Mouse (Mus musculus) hindbrain, embryonic 12.5 days (tissue): Measurements from ENCODE around the gene Klhl3. TPM values are rescaled to one million over a fixed set of nuclear protein-coding genes. Genes with fewer than 3 reads are reported as not detected.

ENCODE experiments used
- ATAC-seq: fragments of 200-750 bp; cut with Nextera tagmentation; 2 replicates; pipeline ENCODE4 v1.8.0; 2017; ENCODE audit warnings: moderate TSS enrichment; ENCODE audit not compliant: low FRiP score
- H3K27ac ChIP-seq: fragments of 300-500 bp; sonication (generic); 2 replicates; pipeline ENCODE4 v1.5.1; 2016; ENCODE audit warnings: mild to moderate bottlenecking
- H3K27me3 ChIP-seq: fragments of 300-500 bp; sonication (generic); 2 replicates; pipeline ENCODE4 v1.6.1; 2016; ENCODE audit warnings: mild to moderate bottlenecking
- H3K36me3 ChIP-seq: fragments of 300-500 bp; sonication (generic); 2 replicates; pipeline ENCODE4 v1.6.1; 2016; ENCODE audit warnings: mild to moderate bottlenecking
- H3K4me1 ChIP-seq: fragments of 300-500 bp; sonication (generic); 2 replicates; pipeline ENCODE4 v1.6.1; 2016
- H3K4me2 ChIP-seq: fragments of 300-500 bp; sonication (generic); replicated peaks from 2 replicates; pipeline ENCODE4 v1.6.1; 2016; ENCODE audit warnings: mild to moderate bottlenecking
- H3K4me3 ChIP-seq: fragments of 300-500 bp; sonication (generic); 2 replicates; pipeline ENCODE4 v1.5.1; 2016; ENCODE audit warnings: mild to moderate bottlenecking
- H3K9ac ChIP-seq: fragments of 300-500 bp; sonication (generic); 2 replicates; pipeline ENCODE4 v1.6.1; 2016; ENCODE audit warnings: mild to moderate bottlenecking, moderate library complexity
- H3K9me3 ChIP-seq: fragments of 300-500 bp; sonication (generic); replicated peaks from 2 replicates; pipeline ENCODE4 v1.6.1; 2016; ENCODE audit warnings: mild to moderate bottlenecking
- WGBS: fragments of 180-500 bp; shearing (Covaris S2); methylation state at CpG from one replicate; pipeline ENCODE4 v1.1.7; 2016; 5-methylcytosine and 5-hydroxymethylcytosine counted together
- polyA plus RNA-seq: library from polyadenylated mRNA; unstranded; fragments of >200 nt; fragmentation: Nextera tagmentation; extraction: Ambion mirVana; gene quantifications from 2 replicates; pipeline ENCODE4 v1.2.1, GENCODE M21; 2016

The Klhl3 gene
- polyA plus RNA-seq, 1 experiment from 2014 or later: 5.8 TPM

DNA sequence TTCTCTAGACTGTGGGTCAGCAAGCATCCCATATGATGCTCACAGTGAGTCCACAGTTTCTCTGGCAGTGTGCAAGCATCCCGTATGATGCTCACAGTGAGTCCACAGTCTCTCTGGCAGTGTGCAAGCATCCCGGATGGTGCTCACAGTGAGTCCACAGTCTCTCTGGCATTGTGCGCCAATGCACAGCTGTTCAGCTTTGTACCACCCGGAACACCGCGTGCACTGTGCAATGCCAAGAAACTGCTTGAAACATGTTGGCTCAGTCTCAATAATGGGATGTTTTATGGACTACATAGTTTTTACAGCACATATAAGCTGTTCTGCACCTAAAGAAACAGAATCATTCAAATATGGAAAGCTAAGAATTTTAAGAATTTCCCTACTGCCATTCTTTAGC, 38.9 kb downstream of the Klhl3 start:
- Histone ChIP-seq H3K9me3 (no peaks in the 10 kb centered on the region), H3K4me1 (no peaks in the 10 kb centered on the region), H3K36me3 (no peaks in the 10 kb centered on the region), H3K27me3 (no peaks in the 10 kb centered on the region), H3K4me2 (no peak overlapping the region), H3K4me3 (no peak overlapping the region), H3K9ac (no peak overlapping the region), H3K27ac (no peak overlapping the region)
- no peak for ATAC-seq
- 94% methylated on average over 6 of the region's 6 CpGs for WGBS

DNA sequence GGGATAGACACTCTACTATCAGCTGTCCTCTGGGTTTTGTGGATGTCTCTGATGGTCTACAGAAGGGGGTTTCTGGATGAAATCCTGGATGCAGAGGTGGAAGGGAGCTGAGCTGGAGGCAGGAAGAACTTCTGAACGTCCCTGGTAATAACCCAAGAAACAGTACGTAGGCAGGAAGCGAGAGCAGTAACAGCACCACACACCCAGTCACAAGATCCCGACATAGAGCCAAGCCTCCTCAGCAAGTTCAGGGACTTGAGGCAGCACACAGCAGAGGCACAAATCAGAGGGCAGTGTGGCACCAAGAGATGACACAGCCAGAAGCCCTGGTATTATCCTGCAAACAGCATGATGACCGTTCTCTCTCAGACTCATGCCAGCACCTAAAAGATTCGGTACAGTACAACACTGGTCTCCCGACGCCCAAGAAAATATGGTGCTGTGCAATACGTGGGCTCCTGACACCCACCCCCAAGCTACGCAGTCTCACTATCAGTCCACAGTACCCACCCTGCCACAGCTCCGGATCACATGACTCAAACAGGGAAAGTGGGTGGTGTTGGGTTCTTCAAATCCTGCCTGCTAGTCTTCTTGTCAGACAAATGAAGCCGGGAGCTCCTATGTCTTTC, 40.0 kb downstream of the Klhl3 start:
- no peak for ATAC-seq
- Histone ChIP-seq H3K4me3 (no peak overlapping the region), H3K27me3 (no peaks in the 10 kb centered on the region), H3K9me3 (no peaks in the 10 kb centered on the region), H3K4me1 (no peaks in the 10 kb centered on the region), H3K4me2 (no peak overlapping the region), H3K27ac (no peak overlapping the region), H3K9ac (no peak overlapping the region), H3K36me3 (no peaks in the 10 kb centered on the region)
- WGBS: 89% methylated on average over 12 of the region's 12 CpGs

DNA sequence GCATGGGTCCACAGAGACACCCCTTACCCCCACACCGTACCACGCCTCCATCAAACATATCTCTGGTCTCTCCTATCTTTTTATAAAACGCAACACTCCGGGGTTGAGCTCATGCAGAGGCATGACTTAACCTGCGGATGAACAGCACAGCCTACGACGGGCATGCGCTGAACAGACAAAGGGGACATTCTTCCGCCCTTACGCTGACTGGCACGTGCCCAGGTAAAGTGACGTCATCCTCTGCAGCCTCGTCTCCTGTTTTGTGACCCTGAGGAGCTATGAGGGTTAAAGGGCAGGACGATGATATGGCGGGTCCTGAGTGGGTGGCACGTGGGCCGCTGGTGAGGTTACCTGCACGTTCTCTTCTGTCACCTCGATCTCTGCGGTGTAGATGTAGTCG, 42.2 kb downstream of the Klhl3 start:
- no peak overlapping the region for H3K4me2 ChIP-seq
- no peak overlapping the region for H3K4me3 ChIP-seq
- 93% methylated on average over 21 of the region's 21 CpGs for WGBS
- H3K27ac ChIP-seq: no peak overlapping the region
- no peak overlapping the region for H3K9ac ChIP-seq
- peaks cover 7% of the 10 kb centered on the region; the same call in 1 of the 2 replicates for H3K4me1 ChIP-seq
- ATAC-seq: no peak
- no peaks in the 10 kb centered on the region for H3K36me3 ChIP-seq
- no peaks in the 10 kb centered on the region for H3K27me3 ChIP-seq
- no peaks in the 10 kb centered on the region for H3K9me3 ChIP-seq

DNA sequence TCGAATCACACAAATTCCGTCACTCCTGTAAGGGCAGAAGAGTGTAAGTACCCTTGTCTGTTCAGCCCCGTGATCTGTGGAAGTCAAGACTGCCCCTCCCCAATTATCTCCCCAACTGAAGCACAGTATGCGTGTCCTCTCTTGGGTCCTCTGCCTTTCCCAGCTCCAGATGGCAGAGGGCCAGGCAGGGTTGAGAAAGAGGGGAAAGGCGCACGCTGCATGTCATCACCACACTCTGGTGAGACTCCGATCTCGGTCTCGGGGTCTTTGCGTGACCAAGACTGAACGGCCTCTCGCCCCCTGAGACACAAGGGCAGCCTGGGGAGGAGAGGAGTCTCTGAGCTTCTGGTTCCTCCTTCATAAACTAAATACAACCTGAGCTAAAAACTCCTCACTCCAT, 42.9 kb downstream of the Klhl3 start:
- Histone ChIP-seq H3K4me2 (no peak overlapping the region), H3K9me3 (no peaks in the 10 kb centered on the region), H3K27ac (no peak overlapping the region), H3K4me1 (peaks cover 7% of the 10 kb centered on the region; the same call in 1 of the 2 replicates), H3K27me3 (no peaks in the 10 kb centered on the region), H3K36me3 (no peaks in the 10 kb centered on the region), H3K4me3 (no peak overlapping the region), H3K9ac (no peak overlapping the region)
- WGBS: 90% methylated on average over 12 of the region's 12 CpGs
- ATAC-seq: no peak

DNA sequence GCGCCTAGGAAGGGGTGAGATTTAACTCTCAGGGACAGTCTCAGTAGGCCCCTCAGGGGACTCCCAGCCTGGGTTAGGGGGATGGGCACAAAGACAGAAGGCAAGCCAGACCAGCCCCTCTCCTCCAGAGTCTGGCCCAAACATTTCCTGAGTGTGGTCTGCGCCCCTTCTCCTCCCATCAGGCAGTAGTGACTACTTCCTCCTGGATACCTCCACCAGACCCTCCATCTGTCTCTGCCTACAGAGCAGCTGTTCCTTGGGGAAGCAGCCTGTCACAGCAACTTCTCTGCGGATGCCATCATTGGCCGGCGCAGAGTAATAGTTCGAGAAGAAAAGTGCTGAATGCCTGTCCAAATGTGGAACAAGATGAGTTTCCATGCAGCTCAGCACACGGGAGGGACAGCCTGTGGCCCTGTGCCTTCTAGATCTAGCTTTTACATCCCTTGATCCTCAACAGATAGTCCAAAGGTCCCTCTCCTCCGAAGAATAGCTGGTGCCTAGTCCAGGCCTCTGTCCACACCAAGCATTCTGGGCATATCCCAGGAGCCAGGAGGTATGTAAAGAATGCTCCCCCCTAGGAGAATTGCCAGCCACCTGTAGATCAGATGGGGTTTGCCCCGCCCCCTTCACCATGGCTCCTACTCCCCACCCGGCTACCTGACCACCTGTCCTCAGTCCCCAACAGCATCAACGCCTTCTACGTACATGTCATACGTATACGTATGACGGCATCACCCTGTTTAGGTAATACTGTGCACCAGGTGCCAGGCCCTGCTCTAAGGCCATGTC, 44.8 kb downstream of the Klhl3 start:
- Histone ChIP-seq H3K4me2 (no peak overlapping the region), H3K36me3 (0 out of 2 replicates have a peak, but pooled peaks cover under 1% of the 10 kb centered on the region), H3K9me3 (no peaks in the 10 kb centered on the region), H3K27ac (no peak overlapping the region), H3K27me3 (no peaks in the 10 kb centered on the region), H3K4me1 (peaks cover 7% of the 10 kb centered on the region; the same call in 1 of the 2 replicates), H3K9ac (no peak overlapping the region), H3K4me3 (no peak overlapping the region)
- 93% methylated on average over 15 of the region's 15 CpGs for WGBS
- ATAC-seq: no peak

DNA sequence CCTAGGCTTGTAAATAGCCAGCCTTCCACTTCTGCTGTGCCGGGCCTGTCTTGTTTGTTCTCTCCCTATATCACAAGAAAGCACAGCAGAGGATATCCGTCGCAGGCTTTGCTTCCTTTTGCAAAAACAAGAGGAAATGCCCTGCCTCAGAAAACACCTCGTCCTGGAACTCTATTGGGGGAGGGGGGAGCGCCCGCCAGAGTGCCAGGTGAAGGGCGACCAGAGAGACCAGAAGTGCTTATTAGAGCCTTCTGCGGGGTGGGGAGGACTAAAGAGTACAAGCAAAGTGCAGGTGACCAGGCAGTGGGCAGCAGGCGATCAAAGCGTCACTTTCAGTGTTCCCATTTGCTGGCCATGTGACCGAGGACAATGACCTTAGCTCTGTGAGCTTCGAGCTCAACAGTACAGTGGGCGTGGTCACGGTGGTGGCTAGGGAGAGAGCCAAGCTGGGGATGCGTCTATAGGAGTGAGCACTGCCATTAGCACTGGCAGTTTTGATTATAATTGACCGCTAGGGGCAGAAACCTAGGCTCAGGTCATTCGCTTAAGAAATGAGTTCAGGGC, 45.8 kb downstream of the Klhl3 start:
- Histone ChIP-seq H3K9ac (no peak overlapping the region), H3K36me3 (peaks cover 3% of the 10 kb centered on the region; the same call in 1 of the 2 replicates), H3K9me3 (no peaks in the 10 kb centered on the region), H3K27ac (no peak overlapping the region), H3K4me1 (peaks cover 7% of the 10 kb centered on the region; the same call in 1 of the 2 replicates), H3K4me3 (no peak overlapping the region), H3K4me2 (no peak overlapping the region), H3K27me3 (no peaks in the 10 kb centered on the region)
- 23% methylated on average over 17 of the region's 17 CpGs for WGBS
- ATAC-seq: no peak

DNA sequence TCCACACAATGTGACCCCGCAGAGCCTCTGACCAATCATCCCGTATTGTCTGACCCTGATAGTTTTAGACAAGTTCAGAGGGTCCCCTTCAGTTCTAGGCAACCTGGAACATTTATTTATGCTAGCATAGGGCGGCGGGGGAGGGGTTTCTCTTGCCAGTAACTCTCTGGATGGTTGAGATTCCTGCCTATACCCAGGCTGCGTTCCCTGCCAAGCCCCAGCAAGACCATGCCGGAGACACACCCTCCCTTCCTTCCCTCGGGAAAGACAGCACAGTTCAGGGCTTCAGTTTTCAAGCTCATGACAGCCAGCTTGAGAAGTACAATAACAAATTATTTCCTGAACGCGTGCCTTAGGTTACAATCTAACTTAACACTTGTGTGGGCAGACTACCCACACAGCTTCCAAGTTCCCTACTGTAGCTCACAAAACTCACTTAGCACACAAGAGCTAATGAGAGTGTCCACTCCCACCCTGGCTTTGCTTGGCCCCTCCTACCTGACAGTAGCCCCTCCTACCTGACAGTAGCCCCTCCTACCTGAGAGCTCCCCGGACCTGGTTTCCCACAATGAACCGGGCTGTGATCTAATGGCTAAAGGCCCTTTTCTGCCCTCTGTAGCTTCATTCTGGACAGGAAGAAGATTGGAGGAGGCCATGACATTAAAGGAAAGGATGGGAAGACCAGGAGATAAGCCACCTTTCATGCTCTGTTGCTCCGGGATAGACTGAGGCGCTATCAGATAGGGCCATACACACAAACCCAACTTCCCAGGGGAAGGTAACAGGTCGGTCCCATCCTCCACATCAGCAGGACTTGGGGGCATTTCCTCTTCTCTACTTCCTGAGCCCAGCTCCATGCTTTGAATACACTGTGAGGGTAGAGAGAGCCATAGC, 46.6 kb downstream of the Klhl3 start:
- Histone ChIP-seq H3K27ac (no peak overlapping the region), H3K36me3 (peaks cover 6% of the 10 kb centered on the region), H3K9me3 (no peaks in the 10 kb centered on the region), H3K27me3 (no peaks in the 10 kb centered on the region), H3K4me1 (peaks cover 7% of the 10 kb centered on the region; the same call in 1 of the 2 replicates), H3K4me3 (no peak overlapping the region), H3K9ac (no peak overlapping the region), H3K4me2 (no peak overlapping the region)
- ATAC-seq: no peak
- WGBS: 72% methylated on average over 14 of the region's 14 CpGs

DNA sequence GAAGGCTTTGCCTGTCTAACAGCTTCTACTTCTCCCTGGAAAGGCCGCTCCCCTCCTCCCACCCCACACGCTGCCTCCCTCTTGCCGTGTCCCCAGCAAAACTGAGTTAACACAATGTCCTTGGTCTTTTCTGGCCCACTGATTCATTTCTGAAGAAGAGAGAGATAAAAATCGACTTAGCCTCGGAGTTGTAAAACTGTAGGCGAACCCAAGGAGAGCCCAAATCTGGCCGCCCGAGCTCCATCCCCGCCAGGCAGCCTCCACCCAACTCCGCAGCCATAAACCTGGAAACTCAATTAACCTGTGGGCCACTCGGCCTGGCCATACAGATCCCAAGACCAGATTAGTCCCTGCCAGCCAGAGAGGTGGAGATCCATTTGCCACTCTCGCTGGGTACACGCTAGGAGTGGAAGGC, 47.3 kb downstream of the Klhl3 start:
- Histone ChIP-seq H3K4me1 (peaks cover 7% of the 10 kb centered on the region; the same call in 1 of the 2 replicates), H3K4me2 (no peak overlapping the region), H3K9ac (no peak overlapping the region), H3K9me3 (no peaks in the 10 kb centered on the region), H3K36me3 (peaks cover 12% of the 10 kb centered on the region), H3K27ac (no peak overlapping the region), H3K27me3 (no peaks in the 10 kb centered on the region), H3K4me3 (no peak overlapping the region)
- WGBS: 84% methylated on average over 13 of the region's 13 CpGs
- ATAC-seq: no peak

DNA sequence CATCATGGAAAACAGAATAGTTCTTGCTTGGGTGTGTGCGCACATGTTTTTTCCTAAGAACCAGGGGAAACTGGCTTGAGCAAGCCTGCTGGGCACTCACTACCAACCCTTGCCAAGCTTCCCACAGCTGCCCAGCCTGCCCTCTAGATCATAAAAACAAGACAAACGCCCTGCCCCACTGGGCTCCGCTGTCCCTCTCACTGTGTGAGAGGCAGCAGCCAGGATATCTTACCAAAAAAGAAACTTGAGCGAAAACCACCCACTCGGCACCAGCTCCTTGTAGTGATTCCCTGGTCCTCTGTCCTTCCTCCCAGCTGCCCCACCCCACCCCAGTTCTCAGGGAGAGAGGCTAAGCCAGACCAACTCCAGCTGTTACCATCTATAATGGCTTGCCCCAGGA, 48.1 kb downstream of the Klhl3 start:
- Histone ChIP-seq H3K4me1 (peaks cover 7% of the 10 kb centered on the region; the same call in 1 of the 2 replicates), H3K9ac (no peak overlapping the region), H3K9me3 (no peaks in the 10 kb centered on the region), H3K27me3 (no peaks in the 10 kb centered on the region), H3K4me3 (no peak overlapping the region), H3K27ac (no peak overlapping the region), H3K4me2 (no peak overlapping the region), H3K36me3 (peaks cover 12% of the 10 kb centered on the region)
- 70% methylated on average over 5 of the region's 5 CpGs for WGBS
- ATAC-seq: no peak

DNA sequence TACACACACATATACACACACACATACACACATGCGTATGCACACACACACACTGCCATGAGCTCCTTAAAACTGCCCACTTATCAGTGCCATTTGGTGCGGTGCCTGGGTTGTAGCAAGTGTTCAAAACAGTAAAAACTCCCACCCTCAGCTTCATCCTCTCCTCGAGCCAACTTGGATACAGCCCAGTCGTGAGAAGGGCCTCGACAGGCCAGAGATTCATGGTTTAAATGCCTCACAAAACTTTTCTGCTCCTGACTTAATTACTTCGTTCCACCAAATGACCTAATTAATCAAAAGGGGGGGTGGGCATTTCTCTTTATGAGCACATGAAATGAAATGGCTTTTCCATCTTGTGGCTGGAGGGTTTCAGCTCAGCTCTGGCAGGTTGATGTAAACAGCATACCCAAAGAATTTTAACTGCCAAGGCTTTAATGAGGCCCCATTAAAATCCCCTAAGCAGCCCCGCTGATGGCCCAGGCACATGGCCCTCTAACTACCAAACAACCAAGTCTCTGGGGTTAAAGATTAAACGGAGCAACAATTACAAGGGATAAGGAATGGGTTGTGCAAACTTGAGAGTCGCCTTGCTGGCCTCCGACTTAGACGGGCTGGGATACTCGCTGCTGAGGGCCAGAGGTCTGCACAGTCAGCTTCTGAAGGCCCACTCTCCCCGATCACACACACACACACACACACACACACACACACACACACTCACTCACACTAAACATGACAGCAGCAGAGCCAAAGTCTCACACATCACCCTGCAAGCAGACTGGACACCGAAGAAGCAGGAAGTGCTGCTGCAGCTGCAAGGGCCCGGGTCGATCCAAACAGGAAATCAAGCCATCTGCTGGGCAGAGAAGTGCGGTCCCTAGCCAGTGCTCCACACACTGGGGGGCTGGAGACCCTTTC, 55.2 kb downstream of the Klhl3 start:
- Histone ChIP-seq H3K27me3 (no peaks in the 10 kb centered on the region), H3K36me3 (peaks cover 9% of the 10 kb centered on the region), H3K9ac (no peak overlapping the region), H3K27ac (no peak overlapping the region), H3K9me3 (0 out of 2 replicates have a peak, but pooled peaks cover 3% of the 10 kb centered on the region), H3K4me1 (peaks cover 4% of the 10 kb centered on the region), H3K4me2 (no peak overlapping the region), H3K4me3 (no peak overlapping the region)
- 51% methylated on average over 17 of the region's 17 CpGs for WGBS
- ATAC-seq: no peak

DNA sequence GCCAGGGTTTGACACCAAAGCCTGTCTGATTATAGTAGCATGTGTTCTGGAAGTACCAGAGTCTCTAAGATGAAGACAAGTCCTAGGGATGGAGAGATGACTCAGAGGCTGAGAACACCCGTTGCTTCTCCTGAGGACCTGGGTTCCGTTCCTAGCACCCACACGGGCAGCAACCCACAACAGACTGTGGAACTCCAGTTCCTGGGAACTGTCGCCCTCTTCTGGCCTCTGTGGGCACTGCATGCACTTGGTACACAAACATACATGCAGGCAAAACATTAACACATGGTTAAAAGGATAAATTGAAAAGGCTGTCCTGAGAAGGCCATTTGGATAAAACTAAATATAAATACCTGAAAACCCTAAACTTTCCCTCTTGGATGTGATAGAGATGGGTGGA, 56.8 kb downstream of the Klhl3 start:
- no peak overlapping the region for H3K9ac ChIP-seq
- no peak overlapping the region for H3K27ac ChIP-seq

More for the DNA sequence above, 56.8 kb downstream of the Klhl3 start:
- Histone ChIP-seq H3K36me3 (peaks cover 5% of the 10 kb centered on the region), H3K4me1 (peaks cover 4% of the 10 kb centered on the region), H3K4me3 (no peak overlapping the region), H3K4me2 (no peak overlapping the region), H3K9me3 (0 out of 2 replicates have a peak, but pooled peaks cover 3% of the 10 kb centered on the region), H3K27me3 (no peaks in the 10 kb centered on the region)
- ATAC-seq: no peak
- WGBS: 80% methylated on average over 4 of the region's 4 CpGs
